ENCODE assay signal across 13 mouse cellular contexts in the genomic region with DNA sequence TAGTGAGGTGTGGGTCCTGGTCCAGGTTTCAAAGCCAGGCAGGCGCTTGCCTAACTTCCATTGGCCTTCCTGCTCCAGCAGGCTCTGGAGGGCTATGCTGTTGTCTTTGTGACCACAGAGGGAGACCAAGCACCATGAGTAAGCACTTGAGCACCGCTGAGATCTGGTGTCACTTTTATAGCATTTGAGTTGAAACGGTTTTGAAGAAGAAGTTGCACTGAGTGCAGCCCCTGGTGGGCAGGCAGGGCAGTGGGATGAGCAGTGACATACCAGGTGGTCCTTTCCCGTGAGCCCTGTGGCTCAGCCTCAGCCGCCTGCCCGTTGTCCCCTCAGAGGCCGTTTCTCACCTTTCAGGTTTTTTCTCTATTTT. TPM values are rescaled to one million over a fixed set of nuclear protein-coding genes. Genes with fewer than 3 reads are reported as not detected.
A peak's percentile ranks its signal among the peaks of the same experiment; 100 is the strongest.
DNase-seq lines count a peak whose midpoint lies in the region; ATAC-seq and TF ChIP-seq lines count a peak whose summit lies in the region.
"Had no signal": no experiment of that assay in that cellular context is flagged by ENCODE, and none has a peak within 500 bp of the region (broad histone marks: within the 10 kb centered on the region; RNA-seq: fewer than 3 reads in every experiment).

No protein-coding gene starts in this region.

- no peaks in the 10 kb centered on the region for H3K27me3 ChIP-seq in hindbrain, postnatal 0 days (ENCODE audit: insufficient read depth, low read length)
- no peaks in the 10 kb centered on the region for H3K27me3 ChIP-seq in hindbrain, embryonic 10.5 days (ENCODE audit: insufficient read depth, poor library complexity, severe bottlenecking)
- no peaks in the 10 kb centered on the region for H3K27me3 ChIP-seq in liver, embryonic 15.5 days
- H3K27me3 ChIP-seq in forebrain, embryonic 11.5 days (ENCODE audit: control insufficient read depth, insufficient read depth, low read length), result no peaks in the 10 kb centered on the region
- H3K27me3 ChIP-seq: embryonic facial prominence, embryonic 12.5 days; neural tube, embryonic 12.5 days had no signal

- H3K4me3 ChIP-seq in hindbrain, postnatal 0 days (ENCODE audit: low read length), result no peak overlapping the region
- no peak overlapping the region for H3K4me3 ChIP-seq in hindbrain, embryonic 10.5 days
- no peak overlapping the region for H3K4me3 ChIP-seq in bone marrow, adult 2 months (replicated peaks; ENCODE audit: control insufficient read depth, low read depth, low read length)
- no peak overlapping the region for H3K4me3 ChIP-seq in liver, embryonic 15.5 days (replicated peaks)
- no peak overlapping the region for H3K4me3 ChIP-seq in forebrain, embryonic 11.5 days (ENCODE audit: low read depth, low read length)
- H3K4me3 ChIP-seq: embryonic facial prominence, embryonic 12.5 days; neural tube, embryonic 12.5 days had no signal

- TF ChIP-seq POLR2A in bone marrow, adult 2 months (IDR thresholded peaks at IDR 0.05; ENCODE audit: borderline replicate concordance, control insufficient read depth, low read depth, low read length), result no peak

- no peaks in the 10 kb centered on the region for H3K4me1 ChIP-seq in hindbrain, postnatal 0 days (ENCODE audit: insufficient read depth, low read length)
- H3K4me1 ChIP-seq in hindbrain, embryonic 10.5 days (replicated peaks), result no peaks in the 10 kb centered on the region
- H3K4me1 ChIP-seq in bone marrow, adult 2 months (ENCODE audit: control insufficient read depth, insufficient read depth, low read length), result peaks cover 9% of the 10 kb centered on the region
- H3K4me1 ChIP-seq in liver, embryonic 15.5 days (replicated peaks), result peaks cover 24% of the 10 kb centered on the region
- no peaks in the 10 kb centered on the region for H3K4me1 ChIP-seq in forebrain, embryonic 11.5 days (replicated peaks; ENCODE audit: control insufficient read depth, insufficient read depth, low read length)
- H3K4me1 ChIP-seq: embryonic facial prominence, embryonic 12.5 days; neural tube, embryonic 12.5 days had no signal

- no peaks in the 10 kb centered on the region; the same call in 1 of the 2 replicates for H3K36me3 ChIP-seq in hindbrain, postnatal 0 days (ENCODE audit: insufficient read depth, low read length)
- peaks cover 29% of the 10 kb centered on the region for H3K36me3 ChIP-seq in hindbrain, embryonic 10.5 days
- H3K36me3 ChIP-seq in liver, embryonic 15.5 days (replicated peaks), result peaks cover 35% of the 10 kb centered on the region
- no peaks in the 10 kb centered on the region for H3K36me3 ChIP-seq in forebrain, embryonic 11.5 days (ENCODE audit: control insufficient read depth, insufficient read depth, low read length)

- H3K4me2 ChIP-seq in hindbrain, postnatal 0 days (ENCODE audit: low read depth, low read length), result no peak overlapping the region
- H3K4me2 ChIP-seq in liver, embryonic 15.5 days, result no peak overlapping the region
- no peak overlapping the region for H3K4me2 ChIP-seq in forebrain, embryonic 11.5 days (ENCODE audit: low read depth, low read length, severe bottlenecking)
- H3K4me2 ChIP-seq: embryonic facial prominence, embryonic 12.5 days; neural tube, embryonic 12.5 days had no signal

- no peak for ATAC-seq in hindbrain, postnatal 0 days
- peak; percentile 21; the same call in 1 of the 2 replicates for ATAC-seq in liver, embryonic 15.5 days (ENCODE audit: insufficient read depth)
- ATAC-seq in forebrain, embryonic 11.5 days (replicated peaks; ENCODE audit: low FRiP score), result no peak

- 77% methylated on average over 7 of the region's 7 CpGs for WGBS in hindbrain, postnatal 0 days
- 83% methylated on average over 7 of the region's 7 CpGs for WGBS in hindbrain, embryonic 10.5 days
- 8% methylated on average over 7 of the region's 7 CpGs for WGBS in bone marrow, adult 2 months
- WGBS in liver, embryonic 15.5 days (ENCODE audit: insufficient replicate concordance), result 35% methylated on average over 7 of the region's 7 CpGs
- 85% methylated on average over 7 of the region's 7 CpGs for WGBS in forebrain, embryonic 11.5 days

- H3K9me3 ChIP-seq in hindbrain, postnatal 0 days (ENCODE audit: low read length), result no peaks in the 10 kb centered on the region
- no peaks in the 10 kb centered on the region for H3K9me3 ChIP-seq in hindbrain, embryonic 10.5 days
- no peaks in the 10 kb centered on the region for H3K9me3 ChIP-seq in liver, embryonic 15.5 days (replicated peaks)
- no peaks in the 10 kb centered on the region for H3K9me3 ChIP-seq in forebrain, embryonic 11.5 days (ENCODE audit: control insufficient read depth, low read length)
- H3K9me3 ChIP-seq: embryonic facial prominence, embryonic 12.5 days; neural tube, embryonic 12.5 days had no signal

- H3K9ac ChIP-seq in hindbrain, postnatal 0 days (replicated peaks; ENCODE audit: low read length), result no peak overlapping the region
- no peak overlapping the region for H3K9ac ChIP-seq in liver, embryonic 15.5 days
- no peak overlapping the region for H3K9ac ChIP-seq in forebrain, embryonic 11.5 days (ENCODE audit: low read length)
- H3K9ac ChIP-seq: embryonic facial prominence, embryonic 12.5 days; neural tube, embryonic 12.5 days had no signal

- TF ChIP-seq CTCF in hindbrain, postnatal 0 days (IDR thresholded peaks at IDR 0.05; ENCODE audit: low read depth), result 0 out of 2 replicates have a peak, but pooled peaks have one; percentile 16
- TF ChIP-seq CTCF in bone marrow, adult 2 months (IDR thresholded peaks at IDR 0.05; ENCODE audit: control insufficient read depth, insufficient read depth, low read length), result peak; percentile 33; the same call in 1 of the 2 replicates

- DNase-seq in hindbrain, postnatal 0 days (ENCODE audit: low spot score), result no peak
- no peak for DNase-seq in hindbrain, embryonic 10.5 days (ENCODE audit: low spot score)
- DNase-seq in thymus, postnatal 10 days (ENCODE audit: low spot score in 2 of 2), result peak; percentile 61 to 62
- no peak for DNase-seq in cerebellum, adult 18-20 months
- DNase-seq in cerebellum, adult 9-10 months, result no peak
- no peak for DNase-seq in forebrain, embryonic 11.5 days (ENCODE audit: low spot score)
- DNase-seq: heart, postnatal 10 days; kidney, adult 8-10 months; right cerebral cortex, postnatal 4 days had no signal

- no peak overlapping the region for H3K27ac ChIP-seq in hindbrain, postnatal 0 days
- no peak overlapping the region for H3K27ac ChIP-seq in hindbrain, embryonic 10.5 days
- H3K27ac ChIP-seq in bone marrow, adult 2 months (ENCODE audit: control insufficient read depth, insufficient read depth, low read depth, low read length, poor library complexity), result peak overlapping the region; percentile 30; the same call in 1 of the 2 replicates
- peak overlapping the region; percentile 51 for H3K27ac ChIP-seq in liver, embryonic 15.5 days (replicated peaks)
- H3K27ac ChIP-seq in forebrain, embryonic 11.5 days (ENCODE audit: low read depth, low read length), result no peak overlapping the region
- H3K27ac ChIP-seq: embryonic facial prominence, embryonic 12.5 days; neural tube, embryonic 12.5 days had no signal

RNA-seq across cellular contexts. Expression of a gene that starts 41.1 kb away (rescaled TPM):
- total RNA-seq in hindbrain, postnatal 0 days (2014; rRNA removed), result 0.05 TPM in 1 of 2 replicates, not detected in the other
- 0.18 and 0.21 TPM in 2 replicates for polyA plus RNA-seq in hindbrain, postnatal 0 days (2015; fragmentation: Nextera tagmentation; extraction: Ambion mirVana)
- polyA plus RNA-seq in hindbrain, embryonic 10.5 days (2016; fragmentation: Nextera tagmentation; extraction: Ambion mirVana), result 0.60 and 1.1 TPM in 2 replicates
- polyA plus RNA-seq in bone marrow, adult 2 months (2011; ENCODE audit: insufficient read depth, insufficient read length, low replicate concordance, missing spikeins), result not detected in 2 replicates
- polyA plus RNA-seq in liver, embryonic 15.5 days (2015; fragmentation: Nextera tagmentation; extraction: Ambion mirVana), result 0.82 and 1.1 TPM in 2 replicates
- 0.48 and 0.56 TPM in 2 replicates for polyA plus RNA-seq in forebrain, embryonic 11.5 days (2014; fragmentation: Nextera tagmentation; extraction: Ambion mirVana)

Comparison
In these comparisons a context has a peak if more than half of its experiments do, and no peak if none do; other contexts are left out.
1. DNase-seq: peak in thymus, postnatal 10 days (2 of 2); none in hindbrain, postnatal 0 days (single experiment), hindbrain, embryonic 10.5 days (single experiment), cerebellum, adult 18-20 months (0 of 2), cerebellum, adult 9-10 months (single experiment) and forebrain, embryonic 11.5 days (single experiment).
2. H3K27ac ChIP-seq: peak in bone marrow, adult 2 months (single experiment) and liver, embryonic 15.5 days (single experiment); none in hindbrain, postnatal 0 days (single experiment), hindbrain, embryonic 10.5 days (single experiment) and forebrain, embryonic 11.5 days (single experiment).